Mouse (Mus musculus): ENCODE data around the gene Tcf7l2. TPM values are rescaled to one million over a fixed set of nuclear protein-coding genes. Genes with fewer than 3 reads are reported as not detected.

The Tcf7l2 gene
- total and polyA plus RNA-seq, 3 experiments: not detected

- dilution Hi-C loops (cut with MboI; ENCODE audit: extremely low pct_ligation_motif_present, extremely low pct_unique_long_range_greater_than_20kb, low sequenced_read_pairs) (no loop called here), in situ Hi-C loops (cut with MboI; ENCODE audit: low pct_ligation_motif_present, low pct_unique_long_range_greater_than_20kb, low sequenced_read_pairs) (no loop called here)
- DNase-seq (ENCODE audit: extremely low read depth): no peak
- no peaks in the 10 kb centered on the region for H3K79me2 ChIP-seq (replicated peaks; ENCODE audit: control insufficient read depth, extremely low read depth, insufficient read depth, poor library complexity, severe bottlenecking)
- H3K36me3 ChIP-seq (replicated peaks in 1 of 2; ENCODE audit: control insufficient read depth in 1 of 2, insufficient read depth in 1 of 2, low read length in 1 of 2): no peaks in the 10 kb centered on the region
- no peak overlapping the region for H3K27ac ChIP-seq (ENCODE audit: insufficient read depth, low read depth)
- H3K9me3 ChIP-seq (replicated peaks; ENCODE audit: low read length): peaks cover 8% of the 10 kb centered on the region
- H3K4me2 ChIP-seq (ENCODE audit: insufficient read depth, low read depth, poor library complexity, severe bottlenecking): no peak overlapping the region
- TF ChIP-seq POLR2A (IDR thresholded peaks at IDR 0.05; ENCODE audit: low read depth, low read length) (no peak), TBP (conservative IDR thresholded peaks at IDR 0.05; ENCODE audit: low read depth, low read length) (no peak), ETS1 (conservative IDR thresholded peaks at IDR 0.05; ENCODE audit: low read depth, low read length) (no peak), JUND (conservative IDR thresholded peaks at IDR 0.05; ENCODE audit: low read depth, low read length) (no peak), PAX5 (IDR thresholded peaks at IDR 0.05; ENCODE audit: low read length) (no peak)
- no peaks in the 10 kb centered on the region for H3K4me1 ChIP-seq (ENCODE audit: control insufficient read depth in 1 of 2, insufficient read depth in 2 of 2)
- H3K9ac ChIP-seq (ENCODE audit: insufficient read depth, low read depth): no peak overlapping the region
- H3K27me3 ChIP-seq (replicated peaks): peaks cover 63% of the 10 kb centered on the region
- H3K4me3 ChIP-seq (replicated peaks in 1 of 3; ENCODE audit: low read depth in 2 of 3, low read length in 2 of 3, poor library complexity in 1 of 3): no peak overlapping the region
Measured at GRCm38 (mm10) chr19:55747926-55748291, 6.3 kb downstream of the Tcf7l2 start.

- DNase-seq (ENCODE audit: extremely low read depth): no peak
- Histone ChIP-seq H3K27me3 (replicated peaks) (peaks cover 65% of the 10 kb centered on the region), H3K4me3 (replicated peaks in 1 of 3; ENCODE audit: low read depth in 2 of 3, low read length in 2 of 3, poor library complexity in 1 of 3) (no peak overlapping the region), H3K4me1 (ENCODE audit: control insufficient read depth in 1 of 2, insufficient read depth in 2 of 2) (no peaks in the 10 kb centered on the region), H3K4me2 (ENCODE audit: insufficient read depth, low read depth, poor library complexity, severe bottlenecking) (no peak overlapping the region), H3K36me3 (replicated peaks in 1 of 2; ENCODE audit: control insufficient read depth in 1 of 2, insufficient read depth in 1 of 2, low read length in 1 of 2) (no peaks in the 10 kb centered on the region), H3K9ac (ENCODE audit: insufficient read depth, low read depth) (no peak overlapping the region), H3K27ac (ENCODE audit: insufficient read depth, low read depth) (no peak overlapping the region), H3K9me3 (replicated peaks; ENCODE audit: low read length) (peaks cover 4% of the 10 kb centered on the region), H3K79me2 (replicated peaks; ENCODE audit: control insufficient read depth, extremely low read depth, insufficient read depth, poor library complexity, severe bottlenecking) (no peaks in the 10 kb centered on the region)
- dilution Hi-C loops (cut with MboI; ENCODE audit: extremely low pct_ligation_motif_present, extremely low pct_unique_long_range_greater_than_20kb, low sequenced_read_pairs): no loop called here
- in situ Hi-C loops (cut with MboI; ENCODE audit: low pct_ligation_motif_present, low pct_unique_long_range_greater_than_20kb, low sequenced_read_pairs): no loop called here
- no peak for TF ChIP-seq NELFE (IDR thresholded peaks at IDR 0.05; ENCODE audit: low read depth, low read length)
- TF ChIP-seq USF2 (conservative IDR thresholded peaks at IDR 0.05; ENCODE audit: low read depth, low read length): no peak
- TF ChIP-seq EP300 (IDR thresholded peaks at IDR 0.05; ENCODE audit: low read length): no peak
- TF ChIP-seq NRF1 (IDR thresholded peaks at IDR 0.05; ENCODE audit: low read depth, low read length): no peak
- no peak for TF ChIP-seq JUND (conservative IDR thresholded peaks at IDR 0.05; ENCODE audit: low read depth, low read length)
Measured at GRCm38 (mm10) chr19:55748801-55749200, 7.2 kb downstream of the Tcf7l2 start.

GRCm38 (mm10) chr19:55749532-55749931, 7.9 kb downstream of the Tcf7l2 start:
- no peak overlapping the region for H3K4me2 ChIP-seq (ENCODE audit: insufficient read depth, low read depth, poor library complexity, severe bottlenecking)
- H3K27me3 ChIP-seq (replicated peaks): peaks cover 72% of the 10 kb centered on the region

More at GRCm38 (mm10) chr19:55749532-55749931, 7.9 kb downstream of the Tcf7l2 start:
- in situ Hi-C loops (cut with MboI; ENCODE audit: low pct_ligation_motif_present, low pct_unique_long_range_greater_than_20kb, low sequenced_read_pairs): no loop called here
- no peak overlapping the region for H3K27ac ChIP-seq (ENCODE audit: insufficient read depth, low read depth)
- no peak overlapping the region for H3K4me3 ChIP-seq (replicated peaks in 1 of 3; ENCODE audit: low read depth in 2 of 3, low read length in 2 of 3, poor library complexity in 1 of 3)
- DNase-seq (ENCODE audit: extremely low read depth): no peak
- dilution Hi-C loops (cut with MboI; ENCODE audit: extremely low pct_ligation_motif_present, extremely low pct_unique_long_range_greater_than_20kb, low sequenced_read_pairs): no loop called here
- no peaks in the 10 kb centered on the region for H3K36me3 ChIP-seq (replicated peaks in 1 of 2; ENCODE audit: control insufficient read depth in 1 of 2, insufficient read depth in 1 of 2, low read length in 1 of 2)
- H3K4me1 ChIP-seq (ENCODE audit: control insufficient read depth in 1 of 2, insufficient read depth in 2 of 2): no peaks in the 10 kb centered on the region
- no peaks in the 10 kb centered on the region for H3K79me2 ChIP-seq (replicated peaks; ENCODE audit: control insufficient read depth, extremely low read depth, insufficient read depth, poor library complexity, severe bottlenecking)
- H3K9ac ChIP-seq (ENCODE audit: insufficient read depth, low read depth): no peak overlapping the region
- H3K9me3 ChIP-seq (replicated peaks; ENCODE audit: low read length): no peaks in the 10 kb centered on the region
- TF ChIP-seq ZMIZ1 (IDR thresholded peaks at IDR 0.05; ENCODE audit: low read depth, low read length) (no peak), MEF2A (IDR thresholded peaks at IDR 0.05; ENCODE audit: borderline replicate concordance, low read depth, low read length) (no peak), NELFE (IDR thresholded peaks at IDR 0.05; ENCODE audit: low read depth, low read length) (no peak), RAD21 (IDR thresholded peaks at IDR 0.05; ENCODE audit: low read depth, low read length) (no peak), USF2 (conservative IDR thresholded peaks at IDR 0.05; ENCODE audit: low read depth, low read length) (no peak), KAT2A (IDR thresholded peaks at IDR 0.05; ENCODE audit: insufficient replicate concordance, low read length) (no peak), MYC (IDR thresholded peaks at IDR 0.05; ENCODE audit: low read depth, low read length) (no peak), MAZ (IDR thresholded peaks at IDR 0.05; ENCODE audit: low read depth, low read length) (no peak)

Measured in CH12.LX (cell line).